ENCODE assay signal across 8 mouse cellular contexts in genomic region chr6:124904991-124905860, GRCm38 (mm10). TPM values are rescaled to one million over a fixed set of nuclear protein-coding genes. Genes with fewer than 3 reads are reported as not detected.
A peak's percentile ranks its signal among the peaks of the same experiment; 100 is the strongest.
DNase-seq lines count a peak whose midpoint lies in the region; ATAC-seq and TF ChIP-seq lines count a peak whose summit lies in the region.
"Had no signal": no experiment of that assay in that cellular context is flagged by ENCODE, and none has a peak within 500 bp of the region (broad histone marks: within the 10 kb centered on the region; RNA-seq: fewer than 3 reads in every experiment).

No protein-coding gene starts in this region.

- H3K4me1 ChIP-seq in embryonic fibroblast, embryonic 13.5 days (ENCODE audit: control insufficient read depth, insufficient read depth, low read length), result no peaks in the 10 kb centered on the region; the same call in 1 of the 2 replicates
- peaks cover 13% of the 10 kb centered on the region for H3K4me1 ChIP-seq in intestine, embryonic 16.5 days (ENCODE audit: control insufficient read depth, insufficient read depth, low read length)

- no peak for TF ChIP-seq POLR2A in embryonic fibroblast, embryonic 13.5 days (IDR thresholded peaks at IDR 0.05; ENCODE audit: low read depth, low read length)

- no peak for ATAC-seq in intestine, embryonic 16.5 days

- DNase-seq in layer of hippocampus, adult 2 months (ENCODE audit: low spot score in 2 of 2), result no peak
- no peak for DNase-seq in layer of hippocampus, adult 8-10 months (ENCODE audit: low spot score in 2 of 2)
- DNase-seq in retina, embryonic 14.5 days (ENCODE audit: low spot score), result peak; percentile 60
- DNase-seq in thymus, postnatal 10 days (ENCODE audit: low spot score in 2 of 2), result no peak
- no peak for DNase-seq in layer of hippocampus, adult 9-10 months (ENCODE audit: low spot score)

- peaks cover 2% of the 10 kb centered on the region; the same call in 1 of the 2 replicates for H3K27me3 ChIP-seq in intestine, embryonic 16.5 days (replicated peaks; ENCODE audit: control insufficient read depth, insufficient read depth, low read length)

- peak overlapping the region; percentile 74 for H3K9ac ChIP-seq in intestine, embryonic 16.5 days (ENCODE audit: low read depth, low read length)

- peak overlapping the region; percentile 91 for H3K4me2 ChIP-seq in intestine, embryonic 16.5 days (ENCODE audit: low read depth, low read length)

- 51% methylated on average over 13 of the region's 16 CpGs for WGBS in intestine, embryonic 16.5 days

- peak overlapping the region; percentile 59; the same call in 1 of the 2 replicates for H3K4me3 ChIP-seq in layer of hippocampus, adult 2 months
- no peak overlapping the region for H3K4me3 ChIP-seq in embryonic fibroblast, embryonic 13.5 days (ENCODE audit: insufficient read depth, low read length)
- H3K4me3 ChIP-seq in intestine, embryonic 16.5 days (ENCODE audit: low read length), result peak overlapping the region; percentile 58; the same call in 1 of the 2 replicates

- TF ChIP-seq CTCF in layer of hippocampus, adult 2 months (conservative IDR thresholded peaks at IDR 0.05), result no peak
- no peak for TF ChIP-seq CTCF in embryonic fibroblast, embryonic 13.5 days (IDR thresholded peaks at IDR 0.05; ENCODE audit: borderline replicate concordance, insufficient read depth, low read length)

- no peaks in the 10 kb centered on the region for H3K9me3 ChIP-seq in intestine, embryonic 16.5 days (ENCODE audit: control insufficient read depth, low read length)
- H3K9me3 ChIP-seq: megakaryocyte, embryonic 14.5 days had no signal

- no peaks in the 10 kb centered on the region for H3K36me3 ChIP-seq in intestine, embryonic 16.5 days (ENCODE audit: control insufficient read depth, insufficient read depth, low read length)

- peak overlapping the region; percentile 97 for H3K27ac ChIP-seq in layer of hippocampus, adult 2 months
- H3K27ac ChIP-seq in embryonic fibroblast, embryonic 13.5 days (ENCODE audit: insufficient read depth, low read length), result peak overlapping the region; percentile 86
- peak overlapping the region; percentile 96 for H3K27ac ChIP-seq in intestine, embryonic 16.5 days (ENCODE audit: low read length)

RNA-seq across cellular contexts. Expression of gene Lag3, which starts 6.3 kb away (rescaled TPM):
- total RNA-seq in layer of hippocampus, adult 2 months (2021), result 1 to 10 TPM; 1.3 to 1.7 TPM
- total RNA-seq in layer of hippocampus, adult 8-10 months (2022), result 10 to 100 TPM in 2 of 4 experiments, 1 to 10 TPM in 2; 1.6 to 15.6 (median 8.5) TPM
- polyA plus RNA-seq in embryonic fibroblast, embryonic 13.5 days (2011; ENCODE audit: insufficient read length, low read depth, missing spikeins), result 1.2 TPM in 2 replicates
- 1.9 TPM in 2 replicates for polyA plus RNA-seq in intestine, embryonic 16.5 days (2015; fragmentation: Nextera tagmentation; extraction: Ambion mirVana)

RNA-seq across cellular contexts. Expression of gene Ptms, which starts 14.7 kb away (rescaled TPM):
- 1,000 to 10,000 TPM in 1 of 2 experiments, 100 to 1,000 TPM in 1; 991 to 1,057 TPM for total RNA-seq in layer of hippocampus, adult 2 months (2021)
- total RNA-seq in layer of hippocampus, adult 8-10 months (2022), result 100 to 1,000 TPM; 881 to 936 (median 911) TPM
- polyA plus RNA-seq in embryonic fibroblast, embryonic 13.5 days (2011; ENCODE audit: insufficient read length, low read depth, missing spikeins), result 602 and 622 TPM in 2 replicates
- 87.8 and 173 TPM in 2 replicates for polyA plus RNA-seq in intestine, embryonic 16.5 days (2015; fragmentation: Nextera tagmentation; extraction: Ambion mirVana)

RNA-seq across cellular contexts. Expression of gene Cd4, which starts 17.2 kb away (rescaled TPM):
- total RNA-seq in layer of hippocampus, adult 2 months (2021), result under 1 TPM; 0.18 to 0.47 TPM
- under 1 TPM in 2 of 4 experiments, not detected in 2; 0.12 to 0.38 TPM for total RNA-seq in layer of hippocampus, adult 8-10 months (2022)
- not detected in 2 replicates for polyA plus RNA-seq in embryonic fibroblast, embryonic 13.5 days (2011; ENCODE audit: insufficient read length, low read depth, missing spikeins)
- polyA plus RNA-seq in intestine, embryonic 16.5 days (2015; fragmentation: Nextera tagmentation; extraction: Ambion mirVana), result 0.44 and 0.70 TPM in 2 replicates

RNA-seq across cellular contexts. Expression of gene Mlf2, which starts 26.0 kb away (rescaled TPM):
- total RNA-seq in layer of hippocampus, adult 2 months (2021), result 100 to 1,000 TPM; 627 to 642 TPM
- 100 to 1,000 TPM; 564 to 596 (median 590) TPM for total RNA-seq in layer of hippocampus, adult 8-10 months (2022)
- polyA plus RNA-seq in embryonic fibroblast, embryonic 13.5 days (2011; ENCODE audit: insufficient read length, low read depth, missing spikeins), result 250 and 255 TPM in 2 replicates
- 296 and 299 TPM in 2 replicates for polyA plus RNA-seq in intestine, embryonic 16.5 days (2015; fragmentation: Nextera tagmentation; extraction: Ambion mirVana)

RNA-seq across cellular contexts. Expression of gene Gpr162, which starts 41.4 kb away (rescaled TPM):
- 100 to 1,000 TPM; 181 to 199 TPM for total RNA-seq in layer of hippocampus, adult 2 months (2021)
- 100 to 1,000 TPM; 171 to 204 (median 183) TPM for total RNA-seq in layer of hippocampus, adult 8-10 months (2022)
- 0.55 and 0.63 TPM in 2 replicates for polyA plus RNA-seq in embryonic fibroblast, embryonic 13.5 days (2011; ENCODE audit: insufficient read length, low read depth, missing spikeins)
- 0.75 and 0.77 TPM in 2 replicates for polyA plus RNA-seq in intestine, embryonic 16.5 days (2015; fragmentation: Nextera tagmentation; extraction: Ambion mirVana)
